Mouse (Mus musculus) liver, embryonic 18 days (tissue): ENCODE results near the gene Fbxw18. TPM values are rescaled to one million over a fixed set of nuclear protein-coding genes. Genes with fewer than 3 reads are reported as not detected.

Source experiments
- polyA plus RNA-seq: library from polyadenylated mRNA; depleted of rRNA; stranded (reverse); fragments of >200 nt; gene quantifications from 2 replicates; pipeline ENCODE4 v1.2.3, GENCODE M21; 2012; rRNA removed

Fbxw18 gene
- 0.04 and 0.05 TPM in 2 replicates for polyA plus RNA-seq

DNA sequence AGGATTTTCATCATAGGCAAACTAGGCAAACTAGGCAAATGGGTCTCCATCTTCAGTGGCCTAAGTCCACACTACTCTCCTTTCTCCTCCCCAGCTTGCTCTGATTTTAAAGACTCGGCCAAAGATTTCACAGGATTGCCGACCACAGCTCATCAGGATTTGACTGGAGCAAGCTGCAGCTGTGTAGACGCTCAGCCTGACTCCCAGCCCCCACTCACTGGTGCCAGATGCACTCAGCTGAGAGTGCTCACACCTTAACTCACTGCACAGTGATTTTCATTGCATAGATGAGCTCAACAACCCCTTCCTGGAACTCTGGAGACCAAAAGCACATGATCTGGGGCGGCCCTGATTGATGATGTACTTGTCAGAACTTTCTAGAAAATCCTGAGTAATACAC, at the start of gene Fbxw18:
Fbxw18 (minus strand) TSS at position 101 of the 400 bp plus-strand sequence.

DNA sequence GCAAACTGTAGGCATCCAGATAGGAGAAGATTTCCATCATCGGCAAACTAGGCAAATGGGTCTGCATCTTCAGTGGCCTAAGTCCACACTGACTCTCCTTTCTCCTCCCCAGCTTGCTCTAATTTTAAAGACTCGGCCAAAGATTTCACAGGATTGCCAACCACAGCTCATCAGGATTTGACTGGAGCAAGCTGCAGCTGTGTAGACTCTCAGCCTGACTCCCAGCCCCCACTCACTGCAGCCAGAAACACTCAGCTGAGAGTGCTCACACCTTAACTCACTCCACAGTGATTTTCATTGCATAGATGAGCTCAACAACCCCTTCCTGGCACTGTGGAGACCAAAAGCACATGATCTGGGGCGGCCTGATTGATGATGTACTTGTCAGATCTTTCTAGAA, 43.5 kb upstream of the Fbxw18 start, which contains the start of gene Fbxw26:
Fbxw26 (minus strand) TSS at position 101 of the 400 bp plus-strand sequence.

DNA sequence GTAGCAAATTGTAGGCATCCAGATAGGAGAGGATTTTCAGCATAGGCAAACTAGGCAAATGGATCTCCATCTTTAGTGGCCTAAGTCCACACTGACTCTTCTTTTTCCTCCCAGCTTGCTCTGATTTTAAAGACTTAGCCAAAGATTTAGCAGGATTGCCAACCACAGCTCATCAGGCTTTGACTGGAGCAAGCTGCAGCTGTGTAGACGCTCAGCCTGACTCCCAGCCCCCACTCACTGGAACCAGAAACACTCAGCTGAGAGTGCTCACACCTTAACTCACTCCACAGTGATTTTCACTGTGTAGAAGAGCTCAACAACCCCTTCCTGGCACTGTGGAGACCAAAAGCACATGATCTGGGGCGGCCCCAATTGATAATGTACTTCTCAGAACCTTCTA, 37.9 kb downstream of the Fbxw18 start, which contains the start of gene Fbxw25:
Fbxw25 (minus strand) TSS at position 101 of the 400 bp plus-strand sequence.

Other genes starting within 250 kb of the Fbxw18 start
- gene Fbxw19, start 206.8 kb downstream of the Fbxw18 start, polyA plus RNA-seq, result not detected in 2 replicates
- gene Fbxw15, start 134.4 kb downstream of the Fbxw18 start, polyA plus RNA-seq, result 0.03 and 0.10 TPM in 2 replicates
- not detected in 2 replicates for gene Fbxw24, start 76.6 kb downstream of the Fbxw18 start, polyA plus RNA-seq
- gene Fbxw25, start 38.0 kb downstream of the Fbxw18 start, polyA plus RNA-seq, result not detected in 2 replicates
- gene Fbxw26, start 43.4 kb upstream of the Fbxw18 start, polyA plus RNA-seq, result 0.02 TPM in 1 of 2 replicates, not detected in the other
- 0.10 TPM in 1 of 2 replicates, not detected in the other for gene Fbxw27, start 88.0 kb upstream of the Fbxw18 start, polyA plus RNA-seq
- not detected in 2 replicates for gene Spink8, start 109.6 kb upstream of the Fbxw18 start, polyA plus RNA-seq
- 40.1 and 46.4 TPM in 2 replicates for gene Nme6, start 130.0 kb upstream of the Fbxw18 start, polyA plus RNA-seq
- 463 and 697 TPM in 2 replicates for gene Camp, start 146.9 kb upstream of the Fbxw18 start, polyA plus RNA-seq
- 6.4 and 7.5 TPM in 2 replicates for gene Cdc25a, start 172.9 kb upstream of the Fbxw18 start, polyA plus RNA-seq
- 14.1 and 17.6 TPM in 2 replicates for gene Map4, start 228.8 kb upstream of the Fbxw18 start, polyA plus RNA-seq